Mouse (Mus musculus) ES-CJ7 (cell line): ENCODE results near the gene Bean1.

ENCODE experiments used
- DNase-seq: peaks from one replicate; pipeline ENCODE4 v3.0.0; 2011; ENCODE audit warnings: low read depth, low spot score

Gene Bean1

GRCm38 (mm10) chr8:104170118-104171049, at the start of gene Bean1:
Bean1 (plus strand) TSS chr8:104170442.
- no peak for DNase-seq

- DNase-seq: no peak
Observed at GRCm38 (mm10) chr8:104121640-104122416, 48.4 kb upstream of the Bean1 start.

GRCm38 (mm10) chr8:104123080-104123657, 47.1 kb upstream of the Bean1 start:
- no peak for DNase-seq

GRCm38 (mm10) chr8:104124534-104124933, 45.7 kb upstream of the Bean1 start:
- no peak for DNase-seq

- no peak for DNase-seq
Observed at GRCm38 (mm10) chr8:104127160-104127883, 42.9 kb upstream of the Bean1 start.

- DNase-seq: no peak
Observed at GRCm38 (mm10) chr8:104130916-104131315, 39.3 kb upstream of the Bean1 start.

- DNase-seq: no peak
Observed at GRCm38 (mm10) chr8:104131414-104131975, 38.7 kb upstream of the Bean1 start.

- no peak for DNase-seq
Observed at GRCm38 (mm10) chr8:104134521-104134920, 35.7 kb upstream of the Bean1 start.

- no peak for DNase-seq
Observed at GRCm38 (mm10) chr8:104136277-104136676, 34.0 kb upstream of the Bean1 start.

- DNase-seq: no peak
Observed at GRCm38 (mm10) chr8:104137636-104138035, 32.6 kb upstream of the Bean1 start.

GRCm38 (mm10) chr8:104140611-104141010, 29.6 kb upstream of the Bean1 start:
- no peak for DNase-seq

GRCm38 (mm10) chr8:104142415-104142814, 27.8 kb upstream of the Bean1 start:
- no peak for DNase-seq

- DNase-seq: no peak
Observed at GRCm38 (mm10) chr8:104143379-104143778, 26.9 kb upstream of the Bean1 start.

GRCm38 (mm10) chr8:104144434-104145216, 25.6 kb upstream of the Bean1 start:
- peak; percentile 49 for DNase-seq

GRCm38 (mm10) chr8:104145981-104146689, 24.1 kb upstream of the Bean1 start:
- peak; percentile 82 for DNase-seq

GRCm38 (mm10) chr8:104146717-104147494, 23.3 kb upstream of the Bean1 start:
- no peak for DNase-seq

- DNase-seq: no peak
Observed at GRCm38 (mm10) chr8:104147947-104148346, 22.3 kb upstream of the Bean1 start.

- no peak for DNase-seq
Observed at GRCm38 (mm10) chr8:104160731-104161130, 9.5 kb upstream of the Bean1 start.

GRCm38 (mm10) chr8:104169461-104169860, 781 bp upstream of the Bean1 start:
- no peak for DNase-seq
